Mouse (Mus musculus): ENCODE results near the gene Olfr527. TPM values are rescaled to one million over a fixed set of nuclear protein-coding genes. Genes with fewer than 3 reads are reported as not detected.

The Olfr527 gene
- polyA plus RNA-seq, 1 experiment from 2014 or later = not detected

DNA sequence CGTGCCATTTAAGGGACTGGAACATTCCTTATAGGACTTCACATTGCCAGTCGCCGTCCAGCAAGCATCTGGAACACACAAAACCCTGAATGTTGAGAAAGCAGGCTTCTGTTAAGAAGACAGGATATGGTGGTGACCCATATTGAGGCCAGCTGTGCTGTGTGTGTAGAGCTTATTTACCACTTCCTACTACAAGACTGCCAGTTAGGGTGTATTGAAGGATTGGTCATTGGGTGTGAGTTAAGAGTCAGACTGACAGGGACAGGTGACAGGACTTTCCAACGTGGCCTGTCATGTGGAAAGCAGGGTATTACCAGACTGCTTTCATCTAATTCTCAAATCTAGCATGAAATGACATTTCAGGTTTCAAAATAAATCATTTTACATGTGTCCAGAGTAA is 40.5 kb downstream of the Olfr527 start:
- no peak for ATAC-seq (ENCODE audit: low FRiP score)
- 78% methylated on average over 4 of the region's 4 CpGs for WGBS

GRCm38 (mm10) chr7:140376231-140376630 is 42.4 kb downstream of the Olfr527 start, which contains the start of gene Olfr530:
Gene Olfr530 (minus strand): TSS chr7:140376331.
- Histone ChIP-seq H3K27ac (ENCODE audit: low read depth, low read length) (no peak within 1 kb of the TSS), H3K9me3 (ENCODE audit: control insufficient read depth, low read length) (no peaks in the 10 kb centered on the region), H3K4me2 (replicated peaks; ENCODE audit: low read depth, low read length) (no peak within 1 kb of the TSS), H3K27me3 (ENCODE audit: control insufficient read depth, insufficient read depth, low read length) (no peaks in the 10 kb centered on the region), H3K4me3 (ENCODE audit: low read depth, low read length) (no peak within 1 kb of the TSS), H3K4me1 (replicated peaks; ENCODE audit: control insufficient read depth, insufficient read depth, low read length) (no peaks in the 10 kb centered on the region), H3K9ac (ENCODE audit: low read depth, low read length) (no peak within 1 kb of the TSS), H3K36me3 (ENCODE audit: control insufficient read depth, insufficient read depth, low read length) (no peaks in the 10 kb centered on the region)
- ATAC-seq (ENCODE audit: low FRiP score) (no peak), DNase-seq (ENCODE audit: low spot score) (no peak)
- 50% methylated on average over 1 of the region's 1 CpGs for WGBS

More for the DNA sequence above, 40.5 kb downstream of the Olfr527 start:
- no peak overlapping the region for H3K27ac ChIP-seq (ENCODE audit: low read depth, low read length)
- no peaks in the 10 kb centered on the region for H3K27me3 ChIP-seq (ENCODE audit: control insufficient read depth, insufficient read depth, low read length)
- no peaks in the 10 kb centered on the region for H3K36me3 ChIP-seq (ENCODE audit: control insufficient read depth, insufficient read depth, low read length)
- no peak overlapping the region for H3K9ac ChIP-seq (ENCODE audit: low read depth, low read length)
- no peaks in the 10 kb centered on the region for H3K4me1 ChIP-seq (replicated peaks; ENCODE audit: control insufficient read depth, insufficient read depth, low read length)
- no peak overlapping the region for H3K4me3 ChIP-seq (ENCODE audit: low read depth, low read length)
- no peak overlapping the region for H3K4me2 ChIP-seq (replicated peaks; ENCODE audit: low read depth, low read length)
- no peaks in the 10 kb centered on the region for H3K9me3 ChIP-seq (ENCODE audit: control insufficient read depth, low read length)
- no peak for DNase-seq (ENCODE audit: low spot score)

- H3K9me3 ChIP-seq (ENCODE audit: control insufficient read depth, low read length) = no peaks in the 10 kb centered on the region
- H3K27me3 ChIP-seq (ENCODE audit: control insufficient read depth, insufficient read depth, low read length) = no peaks in the 10 kb centered on the region
- no peak for ATAC-seq (ENCODE audit: low FRiP score)
- H3K36me3 ChIP-seq (ENCODE audit: control insufficient read depth, insufficient read depth, low read length) = no peaks in the 10 kb centered on the region
- DNase-seq (ENCODE audit: low spot score) = no peak
- WGBS = 96% methylated on average over 2 of the region's 2 CpGs
- H3K4me3 ChIP-seq (ENCODE audit: low read depth, low read length) = no peak overlapping the region
- no peak overlapping the region for H3K4me2 ChIP-seq (replicated peaks; ENCODE audit: low read depth, low read length)
- no peaks in the 10 kb centered on the region for H3K4me1 ChIP-seq (replicated peaks; ENCODE audit: control insufficient read depth, insufficient read depth, low read length)
- no peak overlapping the region for H3K9ac ChIP-seq (ENCODE audit: low read depth, low read length)
- H3K27ac ChIP-seq (ENCODE audit: low read depth, low read length) = no peak overlapping the region
Observed at GRCm38 (mm10) chr7:140376911-140377310, 43.1 kb downstream of the Olfr527 start.

Other genes starting within 250 kb of the Olfr527 start
- 0.27 TPM in 1 of 2 replicates, not detected in the other for gene Prap1, start 240.6 kb upstream of the Olfr527 start, polyA plus RNA-seq (2014; fragmentation: Nextera tagmentation; extraction: Ambion mirVana)
- 17.7 and 18.4 TPM in 2 replicates for gene Fuom, start 231.6 kb upstream of the Olfr527 start, polyA plus RNA-seq (2014; fragmentation: Nextera tagmentation; extraction: Ambion mirVana)
- gene Paox, start 218.2 kb upstream of the Olfr527 start, polyA plus RNA-seq (2014; fragmentation: Nextera tagmentation; extraction: Ambion mirVana) = 15.2 and 15.8 TPM in 2 replicates
- gene Echs1, start 217.5 kb upstream of the Olfr527 start, polyA plus RNA-seq (2014; fragmentation: Nextera tagmentation; extraction: Ambion mirVana) = 168 and 184 TPM in 2 replicates
- 22.0 and 32.2 TPM in 2 replicates for gene Mtg1, start 196.5 kb upstream of the Olfr527 start, polyA plus RNA-seq (2014; fragmentation: Nextera tagmentation; extraction: Ambion mirVana)
- gene Sprn, start 179.1 kb upstream of the Olfr527 start, polyA plus RNA-seq (2014; fragmentation: Nextera tagmentation; extraction: Ambion mirVana) = 0.94 and 1.9 TPM in 2 replicates
- not detected in 2 replicates for gene Olfr522, start 169.3 kb upstream of the Olfr527 start, polyA plus RNA-seq (2014; fragmentation: Nextera tagmentation; extraction: Ambion mirVana)
- not detected in 2 replicates for gene Olfr523, start 160.8 kb upstream of the Olfr527 start, polyA plus RNA-seq (2014; fragmentation: Nextera tagmentation; extraction: Ambion mirVana)
- gene Olfr524, start 128.1 kb upstream of the Olfr527 start, polyA plus RNA-seq (2014; fragmentation: Nextera tagmentation; extraction: Ambion mirVana) = not detected in 2 replicates
- not detected in 2 replicates for gene Cd163l1, start 115.8 kb upstream of the Olfr527 start, polyA plus RNA-seq (2014; fragmentation: Nextera tagmentation; extraction: Ambion mirVana)
- not detected in 2 replicates for gene 5830411N06Rik, start 86.7 kb upstream of the Olfr527 start, polyA plus RNA-seq (2014; fragmentation: Nextera tagmentation; extraction: Ambion mirVana)
- gene Olfr525, start 13.2 kb upstream of the Olfr527 start, polyA plus RNA-seq (2014; fragmentation: Nextera tagmentation; extraction: Ambion mirVana) = not detected in 2 replicates
- not detected in 2 replicates for gene Olfr60, start 27.7 kb downstream of the Olfr527 start, polyA plus RNA-seq (2014; fragmentation: Nextera tagmentation; extraction: Ambion mirVana)
- gene Olfr530, start 42.3 kb downstream of the Olfr527 start, polyA plus RNA-seq (2014; fragmentation: Nextera tagmentation; extraction: Ambion mirVana) = not detected in 2 replicates
- gene Olfr531, start 68.9 kb downstream of the Olfr527 start, polyA plus RNA-seq (2014; fragmentation: Nextera tagmentation; extraction: Ambion mirVana) = not detected in 2 replicates
- not detected in 2 replicates for gene Olfr532, start 87.6 kb downstream of the Olfr527 start, polyA plus RNA-seq (2014; fragmentation: Nextera tagmentation; extraction: Ambion mirVana)
- not detected in 2 replicates for gene Olfr533, start 129.4 kb downstream of the Olfr527 start, polyA plus RNA-seq (2014; fragmentation: Nextera tagmentation; extraction: Ambion mirVana)
- gene Olfr535, start 150.2 kb downstream of the Olfr527 start, polyA plus RNA-seq (2014; fragmentation: Nextera tagmentation; extraction: Ambion mirVana) = not detected in 2 replicates
- gene Olfr536, start 173.4 kb downstream of the Olfr527 start, polyA plus RNA-seq (2014; fragmentation: Nextera tagmentation; extraction: Ambion mirVana) = not detected in 2 replicates
- not detected in 2 replicates for gene Olfr538, start 233.9 kb downstream of the Olfr527 start, polyA plus RNA-seq (2014; fragmentation: Nextera tagmentation; extraction: Ambion mirVana)